Mouse (Mus musculus): ENCODE measurements at regions not wholly inside any gene's neighbourhood (a gene's known extent, or its start where the extent isn't known, plus 50 kb on each side); places are given as distances from the start of the nearest gene placed in this dataset.

- DNase-seq: no peak
Observed at GRCm38 (mm10) chr7:136581896-136582295, 312.5 kb upstream of the Mgmt start.

- no peak for DNase-seq
Observed at GRCm38 (mm10) chr7:136584361-136584760, 310.1 kb upstream of the Mgmt start.

- no peak for DNase-seq
Observed at GRCm38 (mm10) chr7:136588491-136588890, 305.9 kb upstream of the Mgmt start.

GRCm38 (mm10) chr7:136590947-136591346 is 303.5 kb upstream of the Mgmt start:
- DNase-seq: no peak

- no peak for DNase-seq
Observed at GRCm38 (mm10) chr7:136607278-136608120, 286.9 kb upstream of the Mgmt start.

DNA sequence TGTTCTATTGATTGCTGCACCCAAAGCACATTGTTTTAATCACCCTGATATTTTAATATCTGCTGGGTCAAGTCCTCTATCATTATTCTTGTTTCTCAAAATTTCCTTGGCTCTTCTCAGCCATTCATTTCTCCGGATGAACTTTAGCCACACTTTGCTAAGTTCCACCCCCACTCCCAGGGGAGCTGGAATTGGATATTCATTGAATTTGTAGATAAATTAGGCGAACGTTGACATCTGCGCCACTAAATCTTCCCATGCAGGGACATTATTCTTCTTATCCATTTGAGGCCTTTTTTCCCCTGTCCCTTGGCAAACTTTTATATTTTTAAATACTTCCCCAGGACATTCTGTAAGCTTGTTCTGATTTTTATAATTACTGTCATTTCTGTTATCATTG is 280.9 kb upstream of the Mgmt start:
- DNase-seq: no peak

DNA sequence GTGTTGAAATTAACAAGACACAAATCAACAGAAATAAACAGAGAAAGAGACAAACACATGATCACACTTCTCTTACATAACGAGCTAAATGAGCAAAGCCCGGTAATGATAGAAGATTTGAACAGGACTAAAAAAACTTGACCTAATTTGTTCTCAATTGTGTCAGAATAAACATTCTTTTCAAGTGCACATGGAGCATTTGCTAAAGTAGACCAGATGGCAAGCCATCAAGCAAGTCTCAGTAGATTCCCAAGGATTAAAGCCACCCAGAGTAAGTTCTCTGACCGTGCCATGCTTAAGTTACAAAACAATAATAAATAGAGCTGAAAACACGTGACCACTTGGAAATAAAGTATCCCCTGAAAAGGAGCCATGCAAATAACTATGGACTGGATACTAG is 269.9 kb upstream of the Mgmt start:
- DNase-seq: no peak

DNA sequence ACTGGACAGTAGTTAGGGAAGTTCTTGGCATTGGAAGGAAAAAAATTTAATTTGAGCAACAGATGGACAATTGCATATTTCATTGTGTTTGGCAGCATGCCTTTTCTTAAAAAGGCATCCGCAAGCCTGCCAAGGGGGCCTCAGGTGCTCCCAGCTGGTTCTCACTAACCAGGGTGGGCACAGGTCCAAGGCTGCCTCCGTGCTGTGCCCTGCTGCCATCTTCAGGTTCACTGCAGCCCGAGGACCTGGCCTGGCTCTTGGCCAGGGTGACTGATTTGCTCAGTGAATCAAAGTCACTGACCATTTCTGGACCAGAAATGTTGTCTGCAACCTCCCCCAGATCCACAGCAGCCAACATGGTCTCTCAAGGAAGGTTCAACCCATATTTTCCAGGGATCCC is 263.3 kb upstream of the Mgmt start:
- DNase-seq: no peak

- DNase-seq: no peak
Observed at GRCm38 (mm10) chr7:136640160-136640559, 254.3 kb upstream of the Mgmt start.

DNA sequence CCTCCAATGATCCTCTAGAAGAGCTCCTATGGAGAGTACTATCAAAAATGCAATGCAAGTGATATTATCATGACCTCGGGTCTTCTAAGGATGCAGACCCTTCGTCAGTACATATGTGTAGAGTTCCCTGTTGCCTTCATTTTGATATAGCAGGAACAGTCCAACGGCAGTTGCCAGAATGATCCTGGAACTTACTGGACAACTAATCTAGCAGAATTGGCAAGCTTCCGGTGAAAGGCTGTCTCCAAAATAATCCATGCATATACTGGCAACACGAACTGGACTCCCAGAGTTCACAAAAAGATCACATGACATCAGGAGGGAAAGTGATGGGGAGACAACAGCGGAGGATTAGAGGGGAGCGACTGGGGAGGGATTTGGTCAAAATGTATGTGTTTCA is 253.6 kb upstream of the Mgmt start:
- DNase-seq: no peak

DNA sequence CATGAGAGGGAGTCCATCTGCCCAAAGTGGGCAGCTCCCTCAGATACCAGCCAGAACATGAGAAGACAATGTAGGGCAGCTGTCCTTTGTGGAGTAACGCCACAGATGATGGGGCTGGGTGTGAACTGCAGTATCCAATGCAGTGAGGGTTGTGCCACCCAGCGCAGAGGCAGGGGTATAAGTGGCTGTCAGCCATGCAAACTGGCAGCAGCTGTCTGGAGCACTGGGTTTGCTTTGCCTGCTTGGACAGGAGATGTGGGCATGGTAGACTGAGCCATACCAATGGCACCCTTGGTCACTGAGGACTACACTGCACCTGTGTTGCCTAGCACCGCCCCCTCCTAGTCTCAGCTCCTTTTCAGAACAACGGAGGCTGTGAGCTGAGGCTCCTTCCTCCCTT is 244.6 kb upstream of the Mgmt start:
- no peak for DNase-seq

GRCm38 (mm10) chr7:136659930-136660329 is 234.5 kb upstream of the Mgmt start:
- no peak for DNase-seq

DNA sequence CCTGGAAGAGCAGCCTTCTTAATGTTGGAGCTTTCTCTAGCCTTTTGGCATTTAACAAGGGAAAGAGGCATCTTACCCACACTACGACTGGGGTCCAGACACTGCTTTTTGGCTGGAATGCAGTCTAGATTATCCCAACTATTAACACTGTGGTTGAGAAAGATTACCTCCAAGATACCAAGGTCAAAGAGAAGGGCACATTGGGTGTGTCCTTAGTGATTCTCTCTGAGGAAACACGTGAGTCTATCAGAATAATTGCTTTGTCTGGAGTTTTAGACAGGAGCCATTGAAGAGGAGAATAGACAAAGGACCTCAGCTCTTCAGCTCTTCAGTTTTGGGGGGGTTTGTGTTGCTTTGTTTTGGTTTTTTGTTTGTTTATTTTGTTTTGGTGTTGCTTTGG is 234.0 kb upstream of the Mgmt start:
- DNase-seq: no peak

GRCm38 (mm10) chr7:136664424-136665082 is 229.9 kb upstream of the Mgmt start:
- DNase-seq: no peak

DNA sequence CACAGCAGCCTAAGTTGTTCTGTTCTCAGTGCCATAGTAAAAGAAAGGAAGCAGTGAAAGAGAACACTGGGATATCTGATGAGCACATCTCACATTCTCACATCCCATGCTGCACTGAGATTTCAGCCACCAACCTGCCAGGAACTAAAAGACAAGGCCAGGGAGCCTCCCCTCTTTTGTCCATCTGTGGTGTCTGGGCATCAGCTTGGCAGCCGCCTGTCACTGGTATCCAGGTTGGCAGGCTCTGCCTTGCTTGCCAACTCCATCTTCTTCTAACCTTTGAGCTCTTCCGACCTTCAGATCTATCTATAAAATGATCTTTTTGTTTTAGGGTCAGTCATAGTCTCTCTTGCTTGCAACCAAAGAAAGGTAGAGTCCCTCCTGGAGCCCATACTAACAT is 228.5 kb upstream of the Mgmt start:
- no peak for DNase-seq

GRCm38 (mm10) chr7:136666707-136667106 is 227.7 kb upstream of the Mgmt start:
- no peak for DNase-seq

GRCm38 (mm10) chr7:136670675-136671074 is 223.7 kb upstream of the Mgmt start:
- no peak for DNase-seq

GRCm38 (mm10) chr7:136674159-136674558 is 220.3 kb upstream of the Mgmt start:
- DNase-seq: no peak

DNA sequence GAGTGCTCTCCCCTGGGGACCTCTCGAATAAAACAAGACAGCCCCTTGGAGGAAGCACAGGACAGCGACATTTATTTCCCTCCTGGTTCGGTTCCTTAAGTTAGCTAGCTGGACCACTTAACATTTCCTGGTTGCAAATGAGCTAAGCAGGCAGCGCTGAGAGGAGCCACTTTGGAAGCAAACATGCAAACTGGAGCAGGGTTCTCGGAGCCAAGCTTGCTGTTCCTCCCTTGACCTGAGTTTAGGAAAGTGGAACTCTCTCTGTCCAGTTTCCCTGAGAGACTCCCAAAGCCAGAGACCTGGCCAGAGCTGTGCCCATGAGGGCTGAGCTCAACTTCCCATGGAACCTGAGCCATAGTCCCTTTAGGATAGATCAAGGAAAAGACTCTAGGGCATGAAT is 219.4 kb upstream of the Mgmt start:
- no peak for DNase-seq

GRCm38 (mm10) chr7:136676104-136676503 is 218.3 kb upstream of the Mgmt start:
- DNase-seq: no peak

DNA sequence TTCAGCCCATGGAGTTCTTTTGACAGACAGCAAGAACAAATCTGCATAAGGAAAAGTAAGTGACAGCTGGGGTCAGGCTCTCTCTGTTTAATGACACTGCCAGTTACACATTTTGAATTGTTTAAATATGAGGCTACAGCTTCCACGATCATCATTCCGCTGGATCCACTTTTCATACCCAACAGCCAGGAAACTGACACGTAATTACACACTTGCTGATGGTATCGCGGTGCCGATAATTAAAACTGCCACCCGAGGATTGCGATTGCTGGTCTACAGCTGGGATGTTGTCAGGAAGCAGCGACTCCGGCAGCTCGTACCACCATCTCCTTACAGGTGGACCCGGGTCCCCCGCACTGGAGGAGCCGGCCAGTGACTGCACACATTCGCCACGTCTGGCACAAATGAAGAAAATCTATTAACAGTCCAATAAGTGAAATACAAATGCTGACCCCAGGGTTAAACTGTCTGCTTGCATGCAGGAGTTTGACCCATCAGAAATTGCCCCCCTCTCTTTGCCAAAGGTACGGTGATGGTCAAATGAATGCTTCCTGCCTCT is 217.3 kb upstream of the Mgmt start:
- DNase-seq: no peak

DNA sequence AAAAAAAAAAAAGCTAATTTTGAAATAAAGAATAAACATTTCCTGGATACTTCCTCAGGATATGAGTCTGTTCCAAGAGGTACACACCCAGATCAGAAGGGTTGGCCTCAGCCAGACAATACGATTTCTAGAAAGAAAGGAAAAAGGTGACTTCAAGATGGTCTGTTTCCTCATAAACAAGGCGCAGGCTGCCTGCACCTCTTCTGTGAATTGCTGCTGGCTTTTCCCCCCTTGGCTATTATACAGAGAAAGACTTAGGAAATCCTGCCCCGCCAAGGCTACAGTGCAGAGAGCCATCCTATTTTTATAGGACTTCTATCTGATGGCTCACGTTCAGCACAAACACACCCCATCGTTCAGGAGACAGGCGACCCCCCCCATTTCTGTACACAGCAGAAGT is 204.8 kb upstream of the Mgmt start:
- no peak for DNase-seq

DNA sequence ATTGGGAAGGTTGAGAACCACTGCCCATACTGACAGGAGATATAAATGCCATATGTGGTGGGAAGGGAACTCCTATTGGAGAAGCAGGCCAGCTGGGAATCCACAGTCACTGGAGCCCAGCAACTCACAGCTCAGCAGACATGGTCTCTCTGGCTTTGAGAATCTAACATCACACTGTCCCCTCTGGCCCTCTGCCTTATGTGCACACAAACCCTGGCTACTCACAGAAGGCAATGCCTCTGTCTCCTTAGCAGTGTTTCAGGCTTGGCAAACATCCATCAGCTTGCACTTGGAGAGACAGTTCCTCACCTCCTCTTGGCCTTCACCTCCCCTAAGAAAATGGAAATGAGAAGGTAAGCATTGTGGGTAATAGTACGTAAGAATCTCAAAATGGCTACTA is 188.2 kb upstream of the Mgmt start:
- DNase-seq: no peak
